Mouse (Mus musculus) liver, embryonic 12.5 days (tissue): ENCODE results near the gene Hmga1. TPM values are rescaled to one million over a fixed set of nuclear protein-coding genes. Genes with fewer than 3 reads are reported as not detected.
A peak's percentile ranks its signal among the peaks of the same experiment; 100 is the strongest.

Source experiments
- ATAC-seq: fragments of 200-750 bp; cut with Nextera tagmentation; 2 replicates; pipeline ENCODE4 v1.8.0; 2017; ENCODE audit warnings: moderate number of reproducible peaks, mild to moderate bottlenecking, moderate library complexity
- H3K27ac ChIP-seq: fragments of 300-500 bp; sonication (generic); 2 replicates; pipeline ENCODE4 v1.5.1; 2016; ENCODE audit warnings: mild to moderate bottlenecking
- H3K27me3 ChIP-seq: fragments of 300-500 bp; sonication (generic); replicated peaks from 2 replicates; pipeline ENCODE4 v1.6.1; 2016; ENCODE audit warnings: mild to moderate bottlenecking, moderate library complexity
- H3K36me3 ChIP-seq: fragments of 300-500 bp; sonication (generic); 2 replicates; pipeline ENCODE4 v1.6.1; 2016; ENCODE audit warnings: mild to moderate bottlenecking, moderate library complexity
- H3K4me1 ChIP-seq: fragments of 300-500 bp; sonication (generic); 2 replicates; pipeline ENCODE4 v1.6.1; 2016
- H3K4me2 ChIP-seq: fragments of 300-500 bp; sonication (generic); 2 replicates; pipeline ENCODE4 v1.6.1; 2016; ENCODE audit warnings: mild to moderate bottlenecking, moderate library complexity
- H3K4me3 ChIP-seq: fragments of 300-500 bp; sonication (generic); 2 replicates; pipeline ENCODE4 v1.5.1; 2016; ENCODE audit warnings: mild to moderate bottlenecking, moderate library complexity
- H3K9ac ChIP-seq: fragments of 300-500 bp; sonication (generic); 2 replicates; pipeline ENCODE4 v1.6.1; 2016; ENCODE audit warnings: mild to moderate bottlenecking, moderate library complexity
- H3K9me3 ChIP-seq: fragments of 300-500 bp; sonication (generic); replicated peaks from 2 replicates; pipeline ENCODE4 v1.6.1; 2016; ENCODE audit warnings: mild to moderate bottlenecking, moderate library complexity
- WGBS: fragments of 180-500 bp; shearing (Covaris S2); methylation state at CpG from one replicate; pipeline ENCODE4 v1.1.7; 2016; ENCODE audit not compliant: insufficient replicate concordance; 5-methylcytosine and 5-hydroxymethylcytosine counted together
- polyA plus RNA-seq: library from polyadenylated mRNA; unstranded; fragments of >200 nt; fragmentation: Nextera tagmentation; extraction: Ambion mirVana; gene quantifications from 2 replicates; pipeline ENCODE4 v1.2.1, GENCODE M21; 2016

Hmga1 gene
- 295 and 306 TPM in 2 replicates for polyA plus RNA-seq

DNA sequence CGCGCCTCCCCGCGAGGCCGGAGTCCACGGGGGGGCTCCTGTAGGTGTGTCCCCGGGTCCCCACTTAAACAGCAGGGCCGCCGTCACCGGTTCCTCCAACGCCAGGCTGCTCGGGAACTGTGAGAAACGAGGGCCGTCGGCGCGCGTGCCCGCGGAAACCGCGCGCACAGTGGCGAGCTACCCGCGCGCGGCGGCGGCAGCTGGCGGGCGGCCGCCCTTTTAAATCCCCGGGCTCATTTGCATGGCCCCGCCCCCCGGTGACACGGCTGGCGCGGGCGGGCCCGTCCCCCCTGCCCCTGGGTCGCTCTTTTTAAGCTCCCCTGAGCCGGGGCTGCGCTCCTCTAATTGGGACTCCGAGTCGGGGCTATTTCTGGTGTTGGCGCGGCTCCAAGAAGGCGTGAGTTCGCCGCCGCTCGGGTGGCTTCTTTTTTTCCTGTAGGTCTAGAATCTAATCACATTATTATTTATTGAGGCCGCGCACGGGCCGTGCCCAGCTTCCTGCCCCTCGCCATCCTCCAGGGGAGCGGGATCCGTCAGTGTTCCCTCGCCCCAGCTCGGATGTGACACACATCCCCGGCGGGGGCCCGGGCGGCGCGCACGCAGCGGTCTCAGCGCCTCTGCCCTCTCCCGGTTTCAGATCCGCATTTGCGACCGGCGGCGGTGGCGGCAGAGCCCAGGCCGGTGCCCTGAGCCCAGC lies at the start of gene Hmga1:
Hmga1 (plus strand) TSS at position 183 of the 697 bp plus-strand sequence.
- H3K4me1 ChIP-seq: peaks cover 93% of the 10 kb centered on the region
- peaks cover 24% of the 10 kb centered on the region for H3K36me3 ChIP-seq
- peak within 1 kb of the TSS; percentile 96 for H3K27ac ChIP-seq
- peak within 1 kb of the TSS; percentile 91 for H3K4me3 ChIP-seq
- ATAC-seq: peak; percentile 72
- peak within 1 kb of the TSS; percentile 98 for H3K9ac ChIP-seq
- under 1% methylated on average over 79 of the region's 79 CpGs for WGBS
- H3K9me3 ChIP-seq: no peaks in the 10 kb centered on the region
- H3K4me2 ChIP-seq: peak within 1 kb of the TSS; percentile 96
- H3K27me3 ChIP-seq: no peaks in the 10 kb centered on the region

DNA sequence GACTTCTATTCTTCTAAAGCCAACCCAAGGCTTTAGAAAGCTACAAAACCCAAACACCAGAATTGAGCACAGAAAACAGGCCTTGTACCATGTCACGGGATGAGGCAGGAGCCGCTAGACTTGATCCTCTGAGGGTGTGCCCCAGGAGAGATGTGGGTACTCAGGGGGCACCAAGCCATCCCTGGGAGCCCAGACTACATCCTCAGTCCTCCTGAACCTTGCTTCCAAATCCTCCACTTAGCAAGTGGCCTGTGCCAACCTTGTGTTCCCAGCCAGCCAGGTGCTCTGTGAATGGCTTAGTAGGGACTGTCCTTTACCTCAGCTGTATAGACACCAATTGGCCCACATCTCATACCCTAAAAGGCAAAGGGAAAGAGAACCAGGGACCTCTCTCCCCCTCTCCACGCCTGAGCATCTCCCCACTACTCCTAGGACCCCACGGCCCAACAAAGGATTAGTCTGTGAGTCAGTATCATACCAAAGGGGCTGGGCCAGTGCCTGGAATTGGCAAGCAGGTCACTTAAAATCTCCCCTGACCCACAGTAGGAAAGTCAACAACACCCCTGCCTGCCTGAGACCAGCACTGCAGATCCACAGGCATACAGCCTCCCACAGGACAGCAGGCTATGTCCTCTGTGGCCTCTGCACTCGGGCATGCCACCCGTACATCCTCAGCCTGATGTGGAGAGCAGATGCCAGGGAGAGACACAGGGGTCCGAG lies 49.3 kb upstream of the Hmga1 start:
- Histone ChIP-seq H3K36me3 (no peaks in the 10 kb centered on the region), H3K9me3 (no peaks in the 10 kb centered on the region), H3K4me3 (no peak overlapping the region), H3K4me1 (peaks cover 3% of the 10 kb centered on the region; the same call in 1 of the 2 replicates), H3K27ac (no peak overlapping the region), H3K9ac (no peak overlapping the region), H3K27me3 (peaks cover 100% of the 10 kb centered on the region), H3K4me2 (no peak overlapping the region)
- ATAC-seq: no peak
- 57% methylated on average over 7 of the region's 7 CpGs for WGBS

DNA sequence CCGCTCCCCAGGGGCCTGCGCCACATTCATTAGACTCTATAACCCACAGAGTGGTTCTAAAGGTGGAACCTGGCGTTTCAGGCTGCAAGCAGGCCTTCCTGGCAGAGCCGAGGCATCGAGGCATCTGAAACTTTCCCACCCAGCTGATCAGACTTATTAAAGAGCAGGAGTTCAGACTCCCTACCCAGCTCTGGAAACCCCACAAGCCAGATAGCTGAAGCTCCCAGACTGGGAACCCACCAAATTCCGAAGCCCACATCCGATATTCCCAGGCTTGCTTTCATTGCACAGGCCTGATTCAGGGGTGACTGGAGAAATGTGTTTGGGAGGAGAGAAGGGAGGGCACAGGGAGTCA lies 48.7 kb upstream of the Hmga1 start:
- no peaks in the 10 kb centered on the region for H3K9me3 ChIP-seq
- H3K9ac ChIP-seq: no peak overlapping the region
- WGBS: 70% methylated on average over 7 of the region's 7 CpGs
- peaks cover 100% of the 10 kb centered on the region for H3K27me3 ChIP-seq
- ATAC-seq: no peak
- H3K4me2 ChIP-seq: no peak overlapping the region
- no peak overlapping the region for H3K27ac ChIP-seq
- peaks cover 8% of the 10 kb centered on the region; the same call in 1 of the 2 replicates for H3K4me1 ChIP-seq
- H3K36me3 ChIP-seq: no peaks in the 10 kb centered on the region
- H3K4me3 ChIP-seq: no peak overlapping the region

DNA sequence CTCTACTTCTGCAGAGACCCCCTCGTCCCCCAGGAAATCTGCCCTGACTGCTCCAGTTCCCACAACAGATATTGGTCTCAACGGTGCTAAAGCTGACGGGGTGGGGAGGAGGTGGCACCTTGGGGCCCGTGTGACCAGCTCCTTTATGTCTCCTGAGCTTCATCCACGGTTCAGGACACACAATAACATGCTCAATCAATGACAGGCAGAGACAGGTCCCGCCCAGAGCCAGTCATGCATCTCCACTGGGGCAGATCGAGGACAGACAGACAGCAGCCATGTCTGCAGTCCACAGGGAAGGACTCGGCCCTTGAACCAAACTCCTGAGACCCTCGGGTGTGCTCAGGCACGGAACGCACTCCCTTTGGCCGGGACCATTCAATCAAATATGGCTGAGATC lies 48.3 kb upstream of the Hmga1 start:
- no peak overlapping the region for H3K9ac ChIP-seq
- H3K27me3 ChIP-seq: peaks cover 100% of the 10 kb centered on the region
- H3K4me1 ChIP-seq: peaks cover 12% of the 10 kb centered on the region; the same call in 1 of the 2 replicates
- WGBS: 56% methylated on average over 12 of the region's 12 CpGs
- ATAC-seq: no peak
- H3K4me2 ChIP-seq: no peak overlapping the region
- H3K27ac ChIP-seq: no peak overlapping the region
- H3K36me3 ChIP-seq: no peaks in the 10 kb centered on the region
- H3K4me3 ChIP-seq: no peak overlapping the region
- no peaks in the 10 kb centered on the region for H3K9me3 ChIP-seq

DNA sequence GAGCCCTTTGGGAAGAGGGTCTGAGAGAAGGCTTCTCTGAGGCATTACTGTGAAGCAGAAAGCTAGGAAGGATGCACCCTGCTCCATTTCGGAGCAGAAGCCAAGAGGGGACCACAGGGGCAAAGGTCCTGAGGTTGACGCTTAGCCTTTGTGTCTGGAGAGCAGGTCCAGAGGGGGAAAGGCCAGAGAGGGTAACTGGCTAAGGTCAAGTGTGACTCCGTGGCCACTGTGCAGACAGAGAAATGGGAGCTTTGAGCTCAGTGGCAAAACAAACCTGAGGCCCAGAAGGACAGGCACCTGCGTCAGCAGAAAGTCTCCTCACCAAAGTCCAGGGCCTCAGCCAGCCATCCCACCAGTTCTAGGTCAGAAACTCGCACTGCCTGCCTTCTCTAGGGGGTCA lies 47.8 kb upstream of the Hmga1 start:
- Histone ChIP-seq H3K4me1 (peaks cover 14% of the 10 kb centered on the region; the same call in 1 of the 2 replicates), H3K36me3 (no peaks in the 10 kb centered on the region), H3K27me3 (peaks cover 100% of the 10 kb centered on the region), H3K9me3 (no peaks in the 10 kb centered on the region), H3K9ac (no peak overlapping the region), H3K27ac (no peak overlapping the region), H3K4me2 (no peak overlapping the region), H3K4me3 (no peak overlapping the region)
- WGBS: 37% methylated on average over 5 of the region's 5 CpGs
- ATAC-seq: no peak

DNA sequence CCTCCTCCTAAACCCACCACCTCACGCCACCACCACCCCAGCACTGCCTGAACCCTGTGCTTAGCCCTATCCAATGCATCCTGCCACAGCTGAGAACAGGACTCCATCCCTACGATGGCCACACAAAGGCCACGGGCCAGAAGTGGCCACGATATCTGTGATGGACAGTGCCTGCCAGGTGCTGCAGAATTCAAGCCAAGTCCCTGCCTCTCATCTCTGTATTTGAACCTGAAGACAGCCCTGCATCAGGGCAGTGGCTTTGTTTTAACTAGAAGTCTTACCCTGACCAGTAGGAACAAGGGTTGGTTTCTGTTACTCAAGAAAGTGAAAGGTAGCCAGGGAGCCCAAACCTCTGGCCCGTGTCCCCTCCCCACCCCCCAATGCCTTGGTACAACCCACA lies 47.2 kb upstream of the Hmga1 start:
- H3K36me3 ChIP-seq: no peaks in the 10 kb centered on the region
- 63% methylated on average over 5 of the region's 5 CpGs for WGBS
- ATAC-seq: no peak
- H3K4me2 ChIP-seq: no peak overlapping the region
- no peak overlapping the region for H3K9ac ChIP-seq
- H3K4me1 ChIP-seq: peaks cover 14% of the 10 kb centered on the region; the same call in 1 of the 2 replicates
- H3K27ac ChIP-seq: no peak overlapping the region
- no peaks in the 10 kb centered on the region for H3K9me3 ChIP-seq
- no peak overlapping the region for H3K4me3 ChIP-seq
- H3K27me3 ChIP-seq: peaks cover 100% of the 10 kb centered on the region

DNA sequence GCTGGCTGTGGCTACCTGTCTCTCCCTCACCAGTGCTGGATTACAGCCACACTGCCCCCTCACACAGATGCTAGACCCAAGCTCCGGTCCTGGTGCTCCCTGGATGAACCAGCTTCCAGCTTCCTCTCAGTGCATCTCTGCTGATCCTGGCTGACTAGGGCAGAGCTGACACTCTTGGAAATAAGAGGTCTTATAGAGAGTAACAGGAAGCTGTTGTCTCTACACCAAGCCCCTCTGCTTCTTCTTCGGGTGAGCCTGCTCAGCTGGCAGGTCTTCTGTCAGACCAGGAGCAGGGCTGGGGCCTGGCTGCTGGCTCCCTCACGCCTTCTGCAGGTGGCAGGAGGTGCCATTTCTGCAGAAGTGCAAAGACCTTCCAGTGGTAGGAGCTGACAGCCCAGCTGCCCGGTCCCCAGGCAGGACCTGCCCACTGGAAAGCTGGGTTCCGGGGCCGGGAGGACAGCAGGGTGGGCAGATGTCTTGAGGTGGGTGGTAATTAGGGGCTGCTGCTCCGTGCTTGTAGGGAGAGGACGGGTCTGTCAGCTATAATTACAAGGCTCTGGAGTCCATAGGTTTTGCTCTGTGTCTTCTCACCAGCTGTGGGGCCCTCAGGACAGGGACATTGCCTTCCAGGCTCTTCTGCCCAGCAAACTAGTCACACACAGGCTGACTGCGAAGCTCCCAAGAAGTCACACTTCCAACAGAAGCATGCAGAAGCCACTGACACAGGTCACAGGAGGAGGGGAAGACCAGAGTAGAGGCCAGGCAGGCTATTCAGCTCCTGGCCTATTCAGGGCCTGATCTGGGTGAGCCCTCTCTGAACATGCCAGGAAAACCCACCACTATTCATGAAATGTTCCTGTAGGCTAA lies 45.8 kb upstream of the Hmga1 start:
- no peak overlapping the region for H3K4me3 ChIP-seq
- WGBS: 45% methylated on average over 9 of the region's 9 CpGs
- ATAC-seq: no peak

DNA sequence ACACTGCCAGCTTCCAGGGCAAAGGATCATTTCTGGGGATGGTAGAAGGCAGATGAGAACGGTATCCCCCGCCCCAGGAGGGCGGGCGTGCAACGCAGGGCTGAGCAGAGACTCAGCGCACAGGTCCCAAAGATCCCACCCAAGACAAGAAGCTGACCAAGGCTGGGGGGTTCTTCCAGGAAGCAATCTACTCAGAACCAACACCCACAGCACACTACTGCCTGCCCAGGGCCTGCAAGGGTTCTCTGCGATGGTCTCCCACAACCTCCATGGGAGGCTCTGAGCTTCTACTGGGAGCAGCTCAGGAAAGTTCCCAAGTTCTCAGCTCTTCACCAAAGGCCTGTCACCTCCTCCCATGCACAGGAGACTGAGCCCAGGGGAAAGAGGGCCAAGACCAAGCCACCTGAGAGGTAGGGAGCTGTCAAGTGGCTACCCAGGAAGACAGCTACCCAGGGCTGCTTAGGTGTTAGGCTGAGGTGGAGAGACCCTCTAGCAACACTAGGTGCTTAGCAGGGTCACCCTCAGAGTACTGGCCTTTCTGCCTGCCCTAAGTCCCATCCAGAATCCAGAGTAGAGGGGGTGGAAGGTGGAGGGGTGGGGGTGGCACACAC lies 45.1 kb upstream of the Hmga1 start:
- H3K4me2 ChIP-seq: no peak overlapping the region
- H3K9me3 ChIP-seq: no peaks in the 10 kb centered on the region
- no peak for ATAC-seq
- no peak overlapping the region for H3K27ac ChIP-seq
- no peak overlapping the region for H3K4me3 ChIP-seq
- peaks cover 100% of the 10 kb centered on the region for H3K27me3 ChIP-seq
- H3K36me3 ChIP-seq: no peaks in the 10 kb centered on the region
- no peak overlapping the region for H3K9ac ChIP-seq
- 58% methylated on average over 7 of the region's 7 CpGs for WGBS
- peaks cover 14% of the 10 kb centered on the region; the same call in 1 of the 2 replicates for H3K4me1 ChIP-seq

More for the DNA sequence above, 45.8 kb upstream of the Hmga1 start:
- Histone ChIP-seq H3K9me3 (no peaks in the 10 kb centered on the region), H3K4me1 (peaks cover 14% of the 10 kb centered on the region; the same call in 1 of the 2 replicates), H3K4me2 (no peak overlapping the region), H3K36me3 (no peaks in the 10 kb centered on the region), H3K27ac (no peak overlapping the region), H3K27me3 (peaks cover 100% of the 10 kb centered on the region), H3K9ac (no peak overlapping the region)

DNA sequence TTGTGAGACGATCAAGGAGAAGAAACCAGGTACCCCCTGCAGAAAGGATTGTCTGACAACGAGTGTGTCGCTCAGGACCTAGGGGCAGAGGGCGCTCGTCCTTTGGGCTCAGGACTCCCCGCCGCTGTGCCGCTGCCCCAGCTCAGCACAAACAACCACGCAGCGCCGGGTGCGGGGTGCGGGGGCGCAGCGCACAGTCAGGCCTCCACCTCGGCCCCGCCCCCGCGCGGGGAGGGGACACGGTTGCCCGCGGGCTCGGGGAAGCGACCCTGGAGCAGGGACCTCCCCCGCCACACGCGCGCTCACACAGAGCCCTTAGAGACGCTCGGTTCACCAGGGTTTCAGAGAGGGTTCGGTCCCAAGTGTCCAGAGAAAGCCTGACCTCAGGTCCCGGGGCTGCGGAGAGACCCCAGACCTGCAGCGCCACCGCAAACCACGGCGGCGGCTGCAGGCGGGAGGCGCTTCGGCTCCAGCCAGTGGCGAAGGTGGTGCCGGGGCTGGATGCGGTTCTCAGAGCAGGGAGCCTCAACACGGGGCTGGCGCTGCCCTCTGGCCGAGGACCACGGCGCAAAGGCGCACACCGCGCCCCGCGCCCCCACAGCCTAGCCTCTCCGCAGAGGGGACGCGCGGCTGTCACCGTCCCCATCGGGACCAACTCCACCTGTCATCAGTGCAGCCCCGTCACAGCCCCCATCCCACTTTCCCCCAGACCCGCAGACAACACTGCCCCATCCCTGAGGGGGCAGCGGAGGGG lies 44.3 kb upstream of the Hmga1 start:
- Histone ChIP-seq H3K4me2 (peak overlapping the region; percentile 66), H3K27me3 (peaks cover 100% of the 10 kb centered on the region), H3K4me3 (peak overlapping the region; percentile 50), H3K36me3 (no peaks in the 10 kb centered on the region), H3K9me3 (no peaks in the 10 kb centered on the region), H3K27ac (no peak overlapping the region), H3K4me1 (peaks cover 14% of the 10 kb centered on the region; the same call in 1 of the 2 replicates), H3K9ac (no peak overlapping the region)
- no peak for ATAC-seq
- 3% methylated on average over 60 of the region's 64 CpGs for WGBS

DNA sequence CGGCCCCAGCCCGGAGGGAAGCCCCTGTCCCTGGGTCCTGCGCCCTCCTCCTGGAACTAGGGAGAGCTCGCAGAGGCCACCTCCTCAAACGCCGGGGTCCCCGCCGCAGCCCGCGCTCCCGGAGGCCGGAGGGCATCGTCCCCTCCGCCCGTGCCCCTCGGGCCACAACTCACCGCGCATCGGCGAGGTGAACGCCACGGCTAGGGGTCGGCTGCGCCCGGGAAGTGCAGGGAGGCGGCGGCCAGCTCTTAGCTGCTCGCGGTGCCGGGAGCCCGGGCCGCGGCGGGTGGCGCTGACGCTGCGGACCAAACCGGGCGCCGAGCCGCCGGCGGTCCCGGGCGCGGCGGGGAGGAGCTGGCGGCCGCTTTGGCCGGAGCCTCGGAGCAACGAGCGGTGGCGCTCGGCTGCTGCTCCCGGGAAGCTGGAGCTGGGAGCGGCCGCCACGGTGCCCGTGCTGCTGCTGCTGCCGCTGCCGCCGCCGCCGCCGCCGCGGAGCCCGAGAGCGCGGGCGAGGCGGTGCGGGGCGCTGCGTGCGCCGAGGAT lies 43.6 kb upstream of the Hmga1 start:
- Histone ChIP-seq H3K27ac (no peak overlapping the region), H3K36me3 (no peaks in the 10 kb centered on the region), H3K4me2 (peak overlapping the region; percentile 66), H3K27me3 (peaks cover 100% of the 10 kb centered on the region), H3K4me3 (peak overlapping the region; percentile 50), H3K9me3 (no peaks in the 10 kb centered on the region), H3K9ac (no peak overlapping the region), H3K4me1 (peaks cover 14% of the 10 kb centered on the region; the same call in 1 of the 2 replicates)
- 1% methylated on average over 76 of the region's 78 CpGs for WGBS
- no peak for ATAC-seq
